8 mouse cellular contexts compared by ENCODE assay signal in genomic region chr6:3620428-3621387, GRCm38 (mm10).
DNase-seq lines count a peak whose midpoint lies in the region; ATAC-seq and TF ChIP-seq lines count a peak whose summit lies in the region.
"Not testable (repeated sequence)": the region's sequence is repeated elsewhere in the genome, so short reads cannot be mapped to it uniquely, and the experiment has no call there.

No protein-coding gene starts in this region.

- 57% methylated on average over 11 of the region's 13 CpGs for WGBS in heart, embryonic 12.5 days
- 52% methylated on average over 11 of the region's 13 CpGs for WGBS in kidney, adult 2 months
- 59% methylated on average over 12 of the region's 13 CpGs for WGBS in limb, embryonic 12.5 days

- not testable (repeated sequence) for H3K36me3 ChIP-seq in heart, embryonic 12.5 days; kidney, adult 2 months (ENCODE audit: control insufficient read depth, insufficient read depth, low read length); limb, embryonic 12.5 days

- not testable (repeated sequence) for H3K9me3 ChIP-seq in heart, embryonic 12.5 days (replicated peaks); limb, embryonic 12.5 days

- peak overlapping the region; percentile 54 for H3K4me2 ChIP-seq in heart, embryonic 12.5 days
- peak overlapping the region; percentile 24; the same call in 1 of the 2 replicates for H3K4me2 ChIP-seq in limb, embryonic 12.5 days

- ATAC-seq in CD4-positive, CD25-positive, alpha-beta regulatory T cell, adult 4 months, result peak; percentile 97
- ATAC-seq in erythroblast, adult 5-6 weeks (replicated peaks; ENCODE audit: low FRiP score, poor library complexity, severe bottlenecking), result peak; percentile 99
- ATAC-seq in heart, embryonic 12.5 days (ENCODE audit: insufficient number of reproducible peaks, low FRiP score), result peak; percentile 29; the same call in 1 of the 2 replicates
- ATAC-seq in limb, embryonic 12.5 days (ENCODE audit: insufficient number of reproducible peaks, insufficient read depth, low FRiP score, low TSS enrichment, low read depth), result not testable (repeated sequence)

- DNase-seq in c-Kit-positive CD71-positive TER-119-negative erythroid progenitor cells, embryonic 14.5 days (ENCODE audit: low read depth), result peak; percentile 7
- peak; percentile 38 for DNase-seq in kidney, adult 2 months
- peak; percentile 14 for DNase-seq in mesoderm, embryonic 11.5 days (ENCODE audit: low read depth, low spot score)
- peak; percentile 25 to 53 for DNase-seq in right cerebral cortex, postnatal 10 days (ENCODE audit: low spot score in 2 of 2)

- not testable (repeated sequence) for H3K9ac ChIP-seq in heart, embryonic 12.5 days; limb, embryonic 12.5 days (replicated peaks)

- not testable (repeated sequence) for H3K4me1 ChIP-seq in heart, embryonic 12.5 days (replicated peaks); kidney, adult 2 months (ENCODE audit: control insufficient read depth, insufficient read depth, low read length); limb, embryonic 12.5 days (replicated peaks)

- TF ChIP-seq POLR2A in kidney, adult 2 months (IDR thresholded peaks at IDR 0.05; ENCODE audit: low read depth, low read length), result not testable (repeated sequence)

- TF ChIP-seq CTCF in kidney, adult 2 months (conservative IDR thresholded peaks at IDR 0.05; ENCODE audit: insufficient read depth, insufficient read length, low read depth, low read length), result 0 out of 2 replicates have a peak, but pooled peaks have one; percentile 7

- H3K27ac ChIP-seq in heart, embryonic 12.5 days (ENCODE audit: poor library complexity, severe bottlenecking); kidney, adult 2 months (ENCODE audit: insufficient read depth, low read depth, low read length); limb, embryonic 12.5 days: not testable (repeated sequence)

- H3K27me3 ChIP-seq in heart, embryonic 12.5 days (replicated peaks); kidney, adult 2 months (replicated peaks; ENCODE audit: control insufficient read depth, insufficient read depth, low read length); limb, embryonic 12.5 days: not testable (repeated sequence)

- H3K4me3 ChIP-seq in heart, embryonic 12.5 days, result peak overlapping the region; percentile 18; the same call in 1 of the 2 replicates
- not testable (repeated sequence) for H3K4me3 ChIP-seq in kidney, adult 2 months (ENCODE audit: insufficient read depth, low read depth, low read length); limb, embryonic 12.5 days (replicated peaks)
